Mouse (Mus musculus): Measurements from ENCODE around the gene Gm49380. TPM values are rescaled to one million over a fixed set of nuclear protein-coding genes. Genes with fewer than 3 reads are reported as not detected.
A peak's percentile ranks its signal among the peaks of the same experiment; 100 is the strongest.

Gm49380 gene
- polyA plus RNA-seq, 1 experiment from 2014 or later: 0.58 TPM

DNA sequence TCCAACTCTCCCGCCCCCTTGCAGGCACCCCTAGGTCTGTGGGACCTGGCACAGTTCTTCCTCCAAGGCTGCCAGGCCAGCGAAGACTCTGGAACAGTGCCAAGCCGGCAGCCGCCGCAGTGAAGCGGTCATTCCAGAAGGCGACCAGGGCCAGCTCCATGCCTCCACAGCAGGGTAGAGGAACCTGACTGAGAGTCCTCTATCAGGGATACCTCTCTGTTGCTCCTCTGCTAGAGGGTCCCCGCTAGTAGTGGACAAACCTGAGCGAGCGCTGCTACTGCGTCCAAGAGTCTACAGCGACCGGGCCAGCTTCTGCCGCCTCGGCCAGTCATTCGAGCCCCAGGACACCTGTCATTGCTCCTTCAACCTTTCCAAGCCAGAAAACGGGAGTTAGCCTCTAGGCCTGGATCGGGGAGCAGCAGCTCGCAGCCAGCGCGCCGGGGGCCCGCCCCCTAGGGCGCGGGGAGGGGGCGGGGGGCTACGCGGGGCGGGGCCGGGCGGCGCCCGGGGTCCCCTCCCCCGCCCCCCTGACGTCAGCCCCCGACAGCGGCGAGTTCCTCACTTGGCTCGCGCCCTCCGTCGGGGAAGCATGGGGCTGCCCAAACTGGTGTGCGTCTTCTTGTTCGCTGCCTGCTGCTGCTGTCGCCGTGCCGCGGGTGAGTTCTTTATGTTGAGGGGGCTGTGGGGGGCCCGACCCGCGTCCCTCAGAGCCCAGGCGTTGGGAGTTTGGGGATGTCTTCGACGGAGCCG lies 21.0 kb upstream of the Gm49380 start, which contains the start of gene Mcam:
Mcam (plus strand) TSS at position 369 of the 750 bp plus-strand sequence.
- WGBS: 2% methylated on average over 52 of the region's 55 CpGs
- peak within 1 kb of the TSS; percentile 46 for H3K4me3 ChIP-seq (replicated peaks)
- H3K27ac ChIP-seq (replicated peaks): peak within 1 kb of the TSS; percentile 67
- ATAC-seq (ENCODE audit: low FRiP score): 0 out of 2 replicates have a peak, but pooled peaks have one; percentile 17
- peaks cover 64% of the 10 kb centered on the region for H3K27me3 ChIP-seq (replicated peaks)
- H3K9me3 ChIP-seq (replicated peaks): no peaks in the 10 kb centered on the region
- no peaks in the 10 kb centered on the region for H3K36me3 ChIP-seq
- peak within 1 kb of the TSS; percentile 83 for H3K4me2 ChIP-seq
- H3K4me1 ChIP-seq: peaks cover 45% of the 10 kb centered on the region
- H3K9ac ChIP-seq (replicated peaks): peak within 1 kb of the TSS; percentile 54

- ATAC-seq (ENCODE audit: low FRiP score): no peak
- 16% methylated on average over 2 of the region's 2 CpGs for WGBS
- H3K36me3 ChIP-seq: no peaks in the 10 kb centered on the region
- peak overlapping the region; percentile 83 for H3K4me2 ChIP-seq
- H3K27me3 ChIP-seq (replicated peaks): peaks cover 64% of the 10 kb centered on the region
- no peak overlapping the region; the same call in 1 of the 2 replicates for H3K9ac ChIP-seq (replicated peaks)
- H3K27ac ChIP-seq (replicated peaks): peak overlapping the region; percentile 67; the same call in 1 of the 2 replicates
- peak overlapping the region; percentile 46; the same call in 1 of the 2 replicates for H3K4me3 ChIP-seq (replicated peaks)
- H3K4me1 ChIP-seq: peaks cover 45% of the 10 kb centered on the region
- H3K9me3 ChIP-seq (replicated peaks): no peaks in the 10 kb centered on the region
These were observed 20.0 kb upstream of the Gm49380 start for GRCm38 (mm10) chr9:44133287-44133686.

GRCm38 (mm10) chr9:44132200-44132599 lies 18.9 kb upstream of the Gm49380 start:
- peaks cover 45% of the 10 kb centered on the region for H3K4me1 ChIP-seq
- no peak overlapping the region for H3K27ac ChIP-seq (replicated peaks)
- H3K27me3 ChIP-seq (replicated peaks): peaks cover 64% of the 10 kb centered on the region
- ATAC-seq (ENCODE audit: low FRiP score): no peak
- H3K4me3 ChIP-seq (replicated peaks): no peak overlapping the region
- H3K4me2 ChIP-seq: no peak overlapping the region
- H3K36me3 ChIP-seq: no peaks in the 10 kb centered on the region
- H3K9me3 ChIP-seq (replicated peaks): no peaks in the 10 kb centered on the region
- no peak overlapping the region for H3K9ac ChIP-seq (replicated peaks)
- 71% methylated on average over 5 of the region's 5 CpGs for WGBS

- no peak overlapping the region for H3K9ac ChIP-seq (replicated peaks)
- no peaks in the 10 kb centered on the region for H3K9me3 ChIP-seq (replicated peaks)
- H3K36me3 ChIP-seq: no peaks in the 10 kb centered on the region
- no peak overlapping the region; the same call in 1 of the 2 replicates for H3K4me2 ChIP-seq
- H3K27ac ChIP-seq (replicated peaks): peak overlapping the region; percentile 65
- no peak overlapping the region for H3K4me3 ChIP-seq (replicated peaks)
- 49% methylated on average over 7 of the region's 7 CpGs for whole genome bisulfite sequencing
- H3K27me3 ChIP-seq (replicated peaks): peaks cover 58% of the 10 kb centered on the region
- H3K4me1 ChIP-seq: peaks cover 50% of the 10 kb centered on the region
- no peak for ATAC-seq (ENCODE audit: low FRiP score)
These were observed 17.9 kb upstream of the Gm49380 start for GRCm38 (mm10) chr9:44131276-44131590.

- H3K9me3 ChIP-seq (replicated peaks): no peaks in the 10 kb centered on the region
- H3K27me3 ChIP-seq (replicated peaks): peaks cover 53% of the 10 kb centered on the region
- ATAC-seq (ENCODE audit: low FRiP score): no peak
- H3K4me2 ChIP-seq: peak overlapping the region; percentile 57
- peaks cover 50% of the 10 kb centered on the region for H3K4me1 ChIP-seq
- WGBS: 16% methylated on average over 19 of the region's 19 CpGs
- peak overlapping the region; percentile 37; the same call in 1 of the 2 replicates for H3K9ac ChIP-seq (replicated peaks)
- peak overlapping the region; percentile 65 for H3K27ac ChIP-seq (replicated peaks)
- H3K36me3 ChIP-seq: no peaks in the 10 kb centered on the region
- no peak overlapping the region; the same call in 1 of the 2 replicates for H3K4me3 ChIP-seq (replicated peaks)
These were observed 17.4 kb upstream of the Gm49380 start for GRCm38 (mm10) chr9:44130581-44131275.

GRCm38 (mm10) chr9:44130034-44130433 lies 16.7 kb upstream of the Gm49380 start:
- under 1% methylated on average over 27 of the region's 27 CpGs for WGBS
- peak overlapping the region; percentile 37 for H3K9ac ChIP-seq (replicated peaks)
- H3K4me2 ChIP-seq: peak overlapping the region; percentile 57
- H3K4me3 ChIP-seq (replicated peaks): peak overlapping the region; percentile 29
- no peak for ATAC-seq (ENCODE audit: low FRiP score)
- peak overlapping the region; percentile 69 for H3K27ac ChIP-seq (replicated peaks)
- H3K4me1 ChIP-seq: peaks cover 47% of the 10 kb centered on the region
- H3K27me3 ChIP-seq (replicated peaks): peaks cover 46% of the 10 kb centered on the region
- no peaks in the 10 kb centered on the region for H3K36me3 ChIP-seq
- no peaks in the 10 kb centered on the region for H3K9me3 ChIP-seq (replicated peaks)

DNA sequence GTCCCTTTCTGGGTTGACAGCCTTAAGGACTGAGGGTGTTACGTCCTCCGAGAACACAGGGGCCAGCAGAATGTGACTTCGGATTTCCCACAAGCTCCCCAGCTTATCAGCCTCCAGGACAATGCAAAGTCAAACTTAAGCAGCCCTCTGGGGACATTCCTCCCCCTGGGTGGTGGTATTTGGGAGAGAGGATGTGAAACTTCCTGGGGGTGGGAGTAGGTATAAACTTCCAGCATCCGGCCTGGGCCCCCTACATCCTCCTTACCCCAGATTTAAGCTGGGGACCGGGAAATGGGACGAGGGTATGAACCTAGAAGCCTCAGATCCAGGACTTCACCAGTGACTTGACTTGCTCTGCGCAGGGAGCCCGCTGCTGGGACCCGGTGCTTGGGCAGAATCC lies 16.3 kb upstream of the Gm49380 start:
- Histone ChIP-seq H3K9ac (replicated peaks) (peak overlapping the region; percentile 37), H3K27ac (replicated peaks) (peak overlapping the region; percentile 69; the same call in 1 of the 2 replicates), H3K36me3 (no peaks in the 10 kb centered on the region), H3K4me2 (peak overlapping the region; percentile 57), H3K27me3 (replicated peaks) (peaks cover 42% of the 10 kb centered on the region), H3K4me1 (peaks cover 43% of the 10 kb centered on the region), H3K9me3 (replicated peaks) (no peaks in the 10 kb centered on the region), H3K4me3 (replicated peaks) (peak overlapping the region; percentile 29)
- ATAC-seq (ENCODE audit: low FRiP score): no peak
- 9% methylated on average over 9 of the region's 9 CpGs for WGBS

GRCm38 (mm10) chr9:44127351-44127801 lies 14.1 kb upstream of the Gm49380 start:
- Histone ChIP-seq H3K9me3 (replicated peaks) (no peaks in the 10 kb centered on the region), H3K4me2 (no peak overlapping the region), H3K9ac (replicated peaks) (no peak overlapping the region), H3K4me1 (peaks cover 29% of the 10 kb centered on the region), H3K36me3 (no peaks in the 10 kb centered on the region), H3K27me3 (replicated peaks) (peaks cover 21% of the 10 kb centered on the region), H3K27ac (replicated peaks) (no peak overlapping the region), H3K4me3 (replicated peaks) (no peak overlapping the region)
- ATAC-seq (ENCODE audit: low FRiP score): no peak
- 53% methylated on average over 3 of the region's 3 CpGs for WGBS

DNA sequence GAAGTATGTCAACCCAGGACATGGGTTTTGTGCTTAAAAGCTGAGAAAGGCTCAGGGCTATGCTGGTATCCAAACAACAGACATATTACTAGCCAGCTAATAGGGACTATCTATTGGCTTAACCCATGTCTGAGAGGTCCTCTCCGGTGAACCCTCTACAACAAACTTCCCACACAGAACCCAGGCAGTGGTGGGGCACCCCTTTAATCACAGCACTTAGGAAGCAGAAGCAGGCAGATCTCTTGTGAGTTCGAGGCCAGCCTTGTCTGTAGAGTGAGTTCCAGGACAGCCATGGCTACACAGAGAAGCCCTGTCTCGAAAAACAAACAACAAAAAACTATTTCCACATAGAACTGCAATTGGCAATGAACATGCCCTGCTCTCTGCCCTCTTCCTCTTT lies 13.4 kb upstream of the Gm49380 start:
- peaks cover 15% of the 10 kb centered on the region for H3K27me3 ChIP-seq (replicated peaks)
- H3K36me3 ChIP-seq: no peaks in the 10 kb centered on the region
- peaks cover 29% of the 10 kb centered on the region for H3K4me1 ChIP-seq
- H3K4me3 ChIP-seq (replicated peaks): no peak overlapping the region
- H3K9me3 ChIP-seq (replicated peaks): no peaks in the 10 kb centered on the region
- no peak for ATAC-seq (ENCODE audit: low FRiP score)
- no peak overlapping the region for H3K9ac ChIP-seq (replicated peaks)
- H3K27ac ChIP-seq (replicated peaks): peak overlapping the region; percentile 38; the same call in 1 of the 2 replicates
- no peak overlapping the region for H3K4me2 ChIP-seq
- 94% methylated on average over 3 of the region's 3 CpGs for WGBS

DNA sequence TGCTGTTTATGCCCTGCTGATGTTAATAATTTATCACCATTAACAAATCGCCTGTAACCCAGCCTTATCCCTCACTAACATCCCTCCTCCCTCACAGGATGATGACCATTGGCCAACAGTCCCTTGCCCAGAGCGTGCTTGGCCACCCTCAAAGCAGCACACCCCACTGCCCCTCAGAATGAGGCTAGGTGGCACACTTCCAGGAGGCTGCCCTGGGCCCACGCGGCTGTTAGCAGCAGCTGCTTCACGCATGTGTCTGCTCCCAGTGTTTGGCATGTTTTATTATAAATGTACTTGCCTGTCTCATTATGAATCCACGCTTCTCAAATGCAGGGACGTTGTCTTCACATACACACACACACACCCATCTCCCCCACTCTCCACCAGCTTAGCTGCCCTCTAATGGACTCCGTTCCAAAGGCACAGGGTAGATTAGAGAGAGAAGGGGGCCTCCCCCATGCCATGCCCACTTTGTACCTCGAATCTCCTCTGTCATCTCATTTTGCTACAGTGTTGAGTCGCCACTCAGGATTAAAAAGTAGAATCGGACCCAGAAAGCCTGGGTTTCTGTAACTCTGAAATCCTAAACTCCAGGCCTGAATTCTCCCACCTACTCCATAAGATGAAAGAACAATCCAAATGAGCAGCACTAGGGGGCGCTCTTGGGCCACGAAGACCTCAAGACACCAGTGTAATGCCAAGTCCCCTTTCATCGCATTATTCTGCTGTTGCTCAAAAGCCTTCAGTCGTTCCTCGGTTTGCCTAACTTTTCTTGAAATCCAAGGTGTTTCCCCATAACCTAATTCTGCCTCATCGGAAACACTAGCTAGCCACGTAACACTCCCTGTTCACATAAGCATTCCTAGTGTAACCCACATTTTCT lies 12.5 kb upstream of the Gm49380 start:
- H3K27ac ChIP-seq (replicated peaks): peak overlapping the region; percentile 38
- WGBS: 26% methylated on average over 18 of the region's 18 CpGs
- ATAC-seq (ENCODE audit: low FRiP score): peak; percentile 72; the same call in 1 of the 2 replicates
- H3K4me3 ChIP-seq (replicated peaks): no peak overlapping the region; the same call in 1 of the 2 replicates
- no peak overlapping the region for H3K9ac ChIP-seq (replicated peaks)
- peaks cover 5% of the 10 kb centered on the region for H3K27me3 ChIP-seq (replicated peaks)
- peak overlapping the region; percentile 29 for H3K4me2 ChIP-seq
- no peaks in the 10 kb centered on the region for H3K36me3 ChIP-seq
- no peaks in the 10 kb centered on the region for H3K9me3 ChIP-seq (replicated peaks)
- H3K4me1 ChIP-seq: peaks cover 25% of the 10 kb centered on the region

GRCm38 (mm10) chr9:44125026-44125425 lies 11.7 kb upstream of the Gm49380 start:
- Histone ChIP-seq H3K36me3 (no peaks in the 10 kb centered on the region), H3K4me3 (replicated peaks) (no peak overlapping the region), H3K27me3 (replicated peaks) (no peaks in the 10 kb centered on the region), H3K9ac (replicated peaks) (0 out of 2 replicates have a peak overlapping the region, but pooled peaks have one; percentile 3), H3K4me2 (no peak overlapping the region), H3K27ac (replicated peaks) (no peak overlapping the region), H3K4me1 (peaks cover 18% of the 10 kb centered on the region), H3K9me3 (replicated peaks) (no peaks in the 10 kb centered on the region)
- ATAC-seq (ENCODE audit: low FRiP score): no peak
- 60% methylated on average over 5 of the region's 5 CpGs for WGBS

Data from neural tube, embryonic 15.5 days (tissue).